Mouse (Mus musculus): ENCODE data around the gene Ifitm3. TPM values are rescaled to one million over a fixed set of nuclear protein-coding genes. Genes with fewer than 3 reads are reported as not detected.
A peak's percentile ranks its signal among the peaks of the same experiment; 100 is the strongest.
"Not testable (repeated sequence)": the region's sequence is repeated elsewhere in the genome, so short reads cannot be mapped to it uniquely, and the experiment has no call there.

Gene Ifitm3
- polyA plus RNA-seq, 1 experiment from 2014 or later: 164 TPM

- Histone ChIP-seq H3K4me1 (ENCODE audit: insufficient read depth) (no peaks in the 10 kb centered on the region), H3K27me3 (ENCODE audit: insufficient read depth, low read length) (no peaks in the 10 kb centered on the region), H3K36me3 (ENCODE audit: insufficient read depth) (no peaks in the 10 kb centered on the region), H3K27ac (ENCODE audit: low read depth) (no peak overlapping the region), H3K4me3 (ENCODE audit: low read depth, low read length) (no peak overlapping the region), H3K4me2 (no peak overlapping the region), H3K9me3 (ENCODE audit: low read depth, low read length) (no peaks in the 10 kb centered on the region), H3K9ac (no peak overlapping the region)
- DNase-seq (no peak), ATAC-seq (ENCODE audit: insufficient read depth) (no peak)
- TF ChIP-seq CTCF (IDR thresholded peaks at IDR 0.05; ENCODE audit: low read depth): no peak
- 70% methylated on average over 14 of the region's 14 CpGs for WGBS
Observed at GRCm38 (mm10) chr7:141021489-141022449, 11.2 kb upstream of the Ifitm3 start.

- ATAC-seq (ENCODE audit: insufficient read depth): no peak
- Histone ChIP-seq H3K27me3 (ENCODE audit: insufficient read depth, low read length) (no peaks in the 10 kb centered on the region), H3K9ac (no peak overlapping the region), H3K4me1 (ENCODE audit: insufficient read depth) (no peaks in the 10 kb centered on the region), H3K4me2 (no peak overlapping the region), H3K9me3 (ENCODE audit: low read depth, low read length) (no peaks in the 10 kb centered on the region), H3K36me3 (ENCODE audit: insufficient read depth) (no peaks in the 10 kb centered on the region), H3K27ac (ENCODE audit: low read depth) (no peak overlapping the region), H3K4me3 (ENCODE audit: low read depth, low read length) (no peak overlapping the region)
- DNase-seq: no peak
- TF ChIP-seq CTCF (IDR thresholded peaks at IDR 0.05; ENCODE audit: low read depth): no peak
- WGBS: 91% methylated on average over 5 of the region's 5 CpGs
Observed at GRCm38 (mm10) chr7:141019028-141019427, 8.5 kb upstream of the Ifitm3 start.

- H3K9ac ChIP-seq; H3K36me3 ChIP-seq (ENCODE audit: insufficient read depth); H3K4me3 ChIP-seq (ENCODE audit: low read depth, low read length); DNase-seq; H3K4me2 ChIP-seq; H3K9me3 ChIP-seq (ENCODE audit: low read depth, low read length); H3K4me1 ChIP-seq (ENCODE audit: insufficient read depth); H3K27me3 ChIP-seq (ENCODE audit: insufficient read depth, low read length); ATAC-seq (ENCODE audit: insufficient read depth); H3K27ac ChIP-seq (ENCODE audit: low read depth): not testable (repeated sequence)
- 89% methylated on average over 1 of the region's 1 CpGs for WGBS
Observed at GRCm38 (mm10) chr7:141017824-141018223, 7.3 kb upstream of the Ifitm3 start, which contains the start of gene Ifitm6. Gene Ifitm6 (minus strand): TSS chr7:141017924.

GRCm38 (mm10) chr7:141016707-141017697 is 6.4 kb upstream of the Ifitm3 start:
- no peak overlapping the region for H3K4me3 ChIP-seq (ENCODE audit: low read depth, low read length)
- no peaks in the 10 kb centered on the region for H3K27me3 ChIP-seq (ENCODE audit: insufficient read depth, low read length)
- ATAC-seq (ENCODE audit: insufficient read depth): no peak
- no peak for DNase-seq
- H3K4me2 ChIP-seq: no peak overlapping the region
- no peak for TF ChIP-seq CTCF (IDR thresholded peaks at IDR 0.05; ENCODE audit: low read depth)
- H3K9ac ChIP-seq: no peak overlapping the region
- H3K9me3 ChIP-seq (ENCODE audit: low read depth, low read length): no peaks in the 10 kb centered on the region
- H3K4me1 ChIP-seq (ENCODE audit: insufficient read depth): no peaks in the 10 kb centered on the region
- H3K36me3 ChIP-seq (ENCODE audit: insufficient read depth): no peaks in the 10 kb centered on the region
- 81% methylated on average over 10 of the region's 10 CpGs for WGBS
- H3K27ac ChIP-seq (ENCODE audit: low read depth): no peak overlapping the region

- H3K4me2 ChIP-seq: no peak overlapping the region
- TF ChIP-seq CTCF (IDR thresholded peaks at IDR 0.05; ENCODE audit: low read depth): no peak
- 91% methylated on average over 7 of the region's 7 CpGs for WGBS
- no peak overlapping the region for H3K9ac ChIP-seq
- no peaks in the 10 kb centered on the region for H3K36me3 ChIP-seq (ENCODE audit: insufficient read depth)
- H3K9me3 ChIP-seq (ENCODE audit: low read depth, low read length): no peaks in the 10 kb centered on the region
- H3K27ac ChIP-seq (ENCODE audit: low read depth): peak overlapping the region; percentile 4; the same call in 1 of the 2 replicates
- H3K27me3 ChIP-seq (ENCODE audit: insufficient read depth, low read length): no peaks in the 10 kb centered on the region
- H3K4me3 ChIP-seq (ENCODE audit: low read depth, low read length): no peak overlapping the region
- ATAC-seq (ENCODE audit: insufficient read depth): no peak
- peaks cover 11% of the 10 kb centered on the region; the same call in 1 of the 2 replicates for H3K4me1 ChIP-seq (ENCODE audit: insufficient read depth)
- DNase-seq: no peak
Observed at GRCm38 (mm10) chr7:141011238-141011770, 734 bp upstream of the Ifitm3 start.

GRCm38 (mm10) chr7:141009665-141010064 is 905 bp downstream of the Ifitm3 start:
- H3K27ac ChIP-seq (ENCODE audit: low read depth): no peak overlapping the region
- peak overlapping the region; percentile 47 for H3K4me3 ChIP-seq (ENCODE audit: low read depth, low read length)
- no peak for ATAC-seq (ENCODE audit: insufficient read depth)
- peak overlapping the region; percentile 69 for H3K4me2 ChIP-seq
- peak overlapping the region; percentile 59 for H3K9ac ChIP-seq
- no peaks in the 10 kb centered on the region for H3K9me3 ChIP-seq (ENCODE audit: low read depth, low read length)
- TF ChIP-seq CTCF (IDR thresholded peaks at IDR 0.05; ENCODE audit: low read depth): no peak
- no peaks in the 10 kb centered on the region for H3K27me3 ChIP-seq (ENCODE audit: insufficient read depth, low read length)
- WGBS: 74% methylated on average over 9 of the region's 9 CpGs
- peaks cover 11% of the 10 kb centered on the region; the same call in 1 of the 2 replicates for H3K4me1 ChIP-seq (ENCODE audit: insufficient read depth)
- DNase-seq: no peak
- H3K36me3 ChIP-seq (ENCODE audit: insufficient read depth): no peaks in the 10 kb centered on the region

Data from lung, embryonic 14.5 days (tissue).